Mouse (Mus musculus) liver, embryonic 14.5 days (tissue): ENCODE measurements around the gene Dock9. TPM values are rescaled to one million over a fixed set of nuclear protein-coding genes. Genes with fewer than 3 reads are reported as not detected.

ENCODE experiments used
- ATAC-seq: fragments of 200-750 bp; cut with Nextera tagmentation; 2 replicates; pipeline ENCODE4 v1.8.0; 2017; ENCODE audit warnings: moderate number of reproducible peaks, mild to moderate bottlenecking, moderate library complexity; ENCODE audit not compliant: insufficient read depth
- DNase-seq, 3 experiments: peaks; one replicate each; pipeline ENCODE4 v3.0.0-alpha.2; 2012 to 2013; ENCODE audit warnings: low read depth in 3 of 3, low spot score in 3 of 3
- H3K27ac ChIP-seq: fragments of 300-500 bp; sonication (generic); 2 replicates; pipeline ENCODE4 v1.5.1; 2014; ENCODE audit warnings: moderate library complexity, mild to moderate bottlenecking, control low read depth, inconsistent platforms
- H3K27me3 ChIP-seq: fragments of 300-500 bp; sonication (generic); 2 replicates; pipeline ENCODE4 v1.6.1; 2014; ENCODE audit warnings: mild to moderate bottlenecking, low read length, moderate library complexity; ENCODE audit not compliant: control insufficient read depth, insufficient read depth
- H3K36me3 ChIP-seq: fragments of 300-500 bp; sonication (generic); replicated peaks from 2 replicates; pipeline ENCODE4 v1.6.1; 2014; ENCODE audit warnings: low read depth; ENCODE audit not compliant: control insufficient read depth, insufficient read depth
- H3K4me1 ChIP-seq, 2 experiments: fragments of 200-500 bp in 1 of 2; fragments of 300-500 bp in 1 of 2; sonication (generic) in 1 of 2; replicated peaks; 2 replicates each; pipeline ENCODE4 v1.6.1; 2012 to 2014; ENCODE audit warnings: antibody characterized with exemption in 1 of 2, inconsistent platforms in 1 of 2, low read length in 1 of 2; ENCODE audit not compliant: control insufficient read depth in 2 of 2, insufficient read depth in 2 of 2
- H3K4me2 ChIP-seq: fragments of 300-500 bp; sonication (generic); 2 replicates; pipeline ENCODE4 v1.6.1; 2014; ENCODE audit warnings: low read depth, mild to moderate bottlenecking, control low read depth, moderate library complexity
- H3K4me3 ChIP-seq, 2 experiments: fragments of 200-500 bp in 1 of 2; fragments of 300-500 bp in 1 of 2; sonication (generic) in 1 of 2; 2 replicates each; pipeline ENCODE4 v1.5.1; 2012 to 2014; ENCODE audit warnings: low read depth in 2 of 2, low read length in 2 of 2, mild to moderate bottlenecking in 2 of 2, control low read depth in 1 of 2, inconsistent platforms in 1 of 2, moderate library complexity in 1 of 2; ENCODE audit not compliant: insufficient read depth in 1 of 2
- H3K9ac ChIP-seq: fragments of 300-500 bp; sonication (generic); replicated peaks from 2 replicates; pipeline ENCODE4 v1.6.1; 2014; ENCODE audit warnings: mild to moderate bottlenecking, control low read depth, moderate library complexity
- H3K9me3 ChIP-seq: fragments of 300-500 bp; sonication (generic); 2 replicates; pipeline ENCODE4 v1.6.1; 2016; ENCODE audit warnings: low read length, mixed read lengths; ENCODE audit not compliant: control insufficient read depth
- CTCF ChIP-seq: IDR thresholded peaks from 2 replicates; pipeline ENCODE4 v1.5.1; 2016; ENCODE audit warnings: antibody characterized with exemption, low read depth, control low read depth
- EP300 ChIP-seq: IDR thresholded peaks from 2 replicates; pipeline ENCODE4 v1.6.1; 2016; ENCODE audit warnings: antibody characterized with exemption, low read depth
- WGBS: fragments of 180-500 bp; shearing (Covaris S2); extraction: QIAGEN DNeasy Blood & Tissue Kit; methylation state at CpG from one replicate; pipeline ENCODE4 v1.1.7; 2014; ENCODE audit not compliant: insufficient replicate concordance; 5-methylcytosine and 5-hydroxymethylcytosine counted together
- polyA plus RNA-seq, 2 experiments: library from polyadenylated mRNA; depleted of rRNA in 1 of 2; stranded (reverse) in 1 of 2; unstranded in 1 of 2; fragments of >200 nt; fragmentation: Nextera tagmentation in 1 of 2; extraction: Ambion mirVana in 1 of 2; gene quantifications; 2 replicates each; pipeline versions ENCODE4 v1.2.1 to v1.2.3; 2012 to 2014

The Dock9 gene
- polyA plus RNA-seq, 2 experiments, result 1.2 to 1.8 TPM

GRCm38 (mm10) chr14:121697709-121698619, 99.7 kb downstream of the Dock9 start:
- WGBS, result 5% methylated on average over 23 of the region's 23 CpGs
- no peak for DNase-seq

GRCm38 (mm10) chr14:121697143-121697680, 100.4 kb downstream of the Dock9 start:
- TF ChIP-seq CTCF (no peak), EP300 (no peak)
- H3K9ac ChIP-seq, result no peak overlapping the region
- H3K27me3 ChIP-seq, result no peaks in the 10 kb centered on the region; the same call in none of the 2 replicates
- H3K36me3 ChIP-seq, result no peaks in the 10 kb centered on the region
- ATAC-seq (no peak), DNase-seq (no peak)
- peak overlapping the region; percentile 20; the same call in 1 of the 2 replicates for H3K4me2 ChIP-seq
- no peak overlapping the region for H3K4me3 ChIP-seq
- no peak overlapping the region for H3K27ac ChIP-seq
- H3K4me1 ChIP-seq, result no peaks in the 10 kb centered on the region
- H3K9me3 ChIP-seq, result no peaks in the 10 kb centered on the region
- 28% methylated on average over 9 of the region's 9 CpGs for WGBS

More at GRCm38 (mm10) chr14:121697709-121698619, 99.7 kb downstream of the Dock9 start:
- TF ChIP-seq CTCF (no peak), EP300 (no peak)
- Histone ChIP-seq H3K4me2 (peak overlapping the region; percentile 29; the same call in 1 of the 2 replicates), H3K4me3 (0 out of 4 replicates have a peak overlapping the region, but pooled peaks of 1 of the 2 experiments have one; percentile 12), H3K27ac (no peak overlapping the region), H3K27me3 (no peaks in the 10 kb centered on the region; the same call in none of the 2 replicates), H3K4me1 (no peaks in the 10 kb centered on the region), H3K36me3 (no peaks in the 10 kb centered on the region), H3K9me3 (no peaks in the 10 kb centered on the region), H3K9ac (no peak overlapping the region)
- no peak for ATAC-seq

GRCm38 (mm10) chr14:121696429-121697118, 101.1 kb downstream of the Dock9 start:
- 21% methylated on average over 8 of the region's 8 CpGs for WGBS
- no peak overlapping the region for H3K4me2 ChIP-seq

GRCm38 (mm10) chr14:121694706-121695105, 102.9 kb downstream of the Dock9 start:
- no peak for TF ChIP-seq CTCF
- TF ChIP-seq EP300, result no peak
- Histone ChIP-seq H3K27me3 (no peaks in the 10 kb centered on the region; the same call in none of the 2 replicates), H3K36me3 (no peaks in the 10 kb centered on the region), H3K9me3 (no peaks in the 10 kb centered on the region), H3K9ac (no peak overlapping the region), H3K27ac (no peak overlapping the region), H3K4me3 (no peak overlapping the region), H3K4me1 (no peaks in the 10 kb centered on the region), H3K4me2 (no peak overlapping the region)
- DNase-seq, result no peak
- 65% methylated on average over 3 of the region's 3 CpGs for WGBS
- ATAC-seq, result no peak

More at GRCm38 (mm10) chr14:121696429-121697118, 101.1 kb downstream of the Dock9 start:
- H3K36me3 ChIP-seq, result no peaks in the 10 kb centered on the region
- H3K4me3 ChIP-seq, result no peak overlapping the region
- H3K27me3 ChIP-seq, result no peaks in the 10 kb centered on the region; the same call in none of the 2 replicates
- H3K4me1 ChIP-seq, result no peaks in the 10 kb centered on the region
- no peak for DNase-seq
- no peak overlapping the region for H3K9ac ChIP-seq
- no peak overlapping the region for H3K27ac ChIP-seq
- no peaks in the 10 kb centered on the region for H3K9me3 ChIP-seq
- ATAC-seq, result no peak
- TF ChIP-seq EP300 (no peak), CTCF (no peak)
